Mouse (Mus musculus) midbrain, postnatal 0 days (tissue): Measurements from ENCODE around the gene Syt13. TPM values are rescaled to one million over a fixed set of nuclear protein-coding genes. Genes with fewer than 3 reads are reported as not detected.

Source experiments
- ATAC-seq: fragments of 200-750 bp; cut with Nextera tagmentation; 2 replicates; pipeline ENCODE4 v1.8.0; 2017; ENCODE audit warnings: moderate number of reproducible peaks, mild to moderate bottlenecking, moderate TSS enrichment, moderate library complexity; ENCODE audit not compliant: low FRiP score
- DNase-seq: peaks from one replicate; pipeline ENCODE4 v3.0.0-alpha.2; 2015; ENCODE audit warnings: low spot score
- H3K27ac ChIP-seq: fragments of 300-500 bp; sonication (generic); 2 replicates; pipeline ENCODE4 v1.5.1; 2014; ENCODE audit warnings: low read depth, mild to moderate bottlenecking, low read length, mixed read lengths
- H3K27me3 ChIP-seq: fragments of 300-500 bp; sonication (generic); 2 replicates; pipeline ENCODE4 v1.6.1; 2014; ENCODE audit warnings: low read length, control low read depth, mixed read lengths; ENCODE audit not compliant: insufficient read depth
- H3K36me3 ChIP-seq: fragments of 300-500 bp; sonication (generic); 2 replicates; pipeline ENCODE4 v1.6.1; 2014; ENCODE audit warnings: low read length, control low read depth, mixed read lengths; ENCODE audit not compliant: insufficient read depth
- H3K4me1 ChIP-seq: fragments of 300-500 bp; sonication (generic); 2 replicates; pipeline ENCODE4 v1.6.1; 2014; ENCODE audit warnings: mild to moderate bottlenecking, control low read depth, antibody characterized with exemption, low read length, mixed read lengths; ENCODE audit not compliant: insufficient read depth
- H3K4me2 ChIP-seq: fragments of 300-500 bp; sonication (generic); 2 replicates; pipeline ENCODE4 v1.6.1; 2014; ENCODE audit warnings: low read depth, mild to moderate bottlenecking, low read length, mixed read lengths; ENCODE audit not compliant: poor library complexity, severe bottlenecking
- H3K4me3 ChIP-seq: fragments of 300-500 bp; sonication (generic); 2 replicates; pipeline ENCODE4 v1.5.1; 2014; ENCODE audit warnings: low read depth, mild to moderate bottlenecking, low read length, moderate library complexity
- H3K9ac ChIP-seq: fragments of 300-500 bp; sonication (generic); replicated peaks from 2 replicates; pipeline ENCODE4 v1.6.1; 2014; ENCODE audit warnings: mild to moderate bottlenecking, low read length, moderate library complexity, mixed read lengths; ENCODE audit not compliant: poor library complexity, severe bottlenecking
- H3K9me3 ChIP-seq: fragments of 300-500 bp; sonication (generic); 2 replicates; pipeline ENCODE4 v1.6.1; 2016; ENCODE audit warnings: low read length, control low read depth
- CTCF ChIP-seq: IDR thresholded peaks from 2 replicates; pipeline ENCODE4 v1.5.1; 2016; ENCODE audit warnings: antibody characterized with exemption, mild to moderate bottlenecking
- WGBS: fragments of 180-500 bp; shearing (Covaris S2); extraction: QIAGEN DNeasy Blood & Tissue Kit; methylation state at CpG from one replicate; pipeline ENCODE4 v1.1.7; 2014; 5-methylcytosine and 5-hydroxymethylcytosine counted together
- polyA plus RNA-seq: library from polyadenylated mRNA; unstranded; fragments of >200 nt; fragmentation: Nextera tagmentation; extraction: Ambion mirVana; gene quantifications from 2 replicates; pipeline ENCODE4 v1.2.1, GENCODE M21; 2015
- total RNA-seq: library from RNA; depleted of rRNA; stranded (reverse); fragments of >200 nt; gene quantifications from 2 replicates; pipeline ENCODE4 v1.2.3, GENCODE M21; 2014

Syt13 gene
- total and polyA plus RNA-seq, 2 experiments from 2014 or later: 106 to 188 TPM

DNA sequence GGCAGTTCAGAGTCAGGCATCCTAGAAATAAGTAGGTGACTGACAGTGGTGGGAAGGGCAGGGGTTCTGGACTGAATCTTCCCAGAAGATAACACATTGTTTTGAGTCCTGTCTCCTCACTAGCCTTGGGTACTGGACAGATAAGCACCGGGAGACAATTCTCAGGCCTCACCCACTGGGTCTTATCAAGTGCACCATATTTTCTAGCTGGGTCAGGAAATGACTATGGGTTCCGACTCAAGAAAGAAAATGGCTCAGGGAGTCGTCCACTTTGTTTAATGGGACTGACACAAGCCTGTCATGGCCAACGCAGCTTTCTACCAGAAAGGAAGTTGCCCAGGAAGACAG lies 68.3 kb downstream of the Syt13 start:
- no peak overlapping the region for H3K4me2 ChIP-seq
- no peaks in the 10 kb centered on the region for H3K27me3 ChIP-seq
- no peaks in the 10 kb centered on the region for H3K9me3 ChIP-seq
- no peak overlapping the region for H3K9ac ChIP-seq
- TF ChIP-seq CTCF: no peak
- ATAC-seq (no peak), DNase-seq (no peak)
- peaks cover 30% of the 10 kb centered on the region for H3K36me3 ChIP-seq
- 84% methylated on average over 4 of the region's 4 CpGs for WGBS
- no peak overlapping the region for H3K4me3 ChIP-seq
- peaks cover under 1% of the 10 kb centered on the region; the same call in 1 of the 2 replicates for H3K4me1 ChIP-seq
- no peak overlapping the region for H3K27ac ChIP-seq

GRCm38 (mm10) chr2:92984321-92985108 lies 69.6 kb downstream of the Syt13 start:
- H3K4me3 ChIP-seq: no peak overlapping the region

GRCm38 (mm10) chr2:92985171-92985570 lies 70.3 kb downstream of the Syt13 start:
- ATAC-seq (no peak), DNase-seq (no peak)
- Histone ChIP-seq H3K4me3 (no peak overlapping the region), H3K27ac (no peak overlapping the region), H3K4me2 (no peak overlapping the region), H3K27me3 (no peaks in the 10 kb centered on the region), H3K36me3 (peaks cover 19% of the 10 kb centered on the region), H3K9me3 (no peaks in the 10 kb centered on the region), H3K4me1 (peaks cover 5% of the 10 kb centered on the region; the same call in 1 of the 2 replicates), H3K9ac (no peak overlapping the region)
- 88% methylated on average over 2 of the region's 2 CpGs for WGBS
- no peak for TF ChIP-seq CTCF

More at GRCm38 (mm10) chr2:92984321-92985108, 69.6 kb downstream of the Syt13 start:
- Histone ChIP-seq H3K4me1 (peaks cover 5% of the 10 kb centered on the region; the same call in 1 of the 2 replicates), H3K27me3 (no peaks in the 10 kb centered on the region), H3K9ac (no peak overlapping the region), H3K9me3 (no peaks in the 10 kb centered on the region), H3K4me2 (no peak overlapping the region), H3K27ac (no peak overlapping the region), H3K36me3 (peaks cover 23% of the 10 kb centered on the region)
- WGBS: 90% methylated on average over 7 of the region's 7 CpGs
- ATAC-seq (no peak), DNase-seq (no peak)
- TF ChIP-seq CTCF: no peak

DNA sequence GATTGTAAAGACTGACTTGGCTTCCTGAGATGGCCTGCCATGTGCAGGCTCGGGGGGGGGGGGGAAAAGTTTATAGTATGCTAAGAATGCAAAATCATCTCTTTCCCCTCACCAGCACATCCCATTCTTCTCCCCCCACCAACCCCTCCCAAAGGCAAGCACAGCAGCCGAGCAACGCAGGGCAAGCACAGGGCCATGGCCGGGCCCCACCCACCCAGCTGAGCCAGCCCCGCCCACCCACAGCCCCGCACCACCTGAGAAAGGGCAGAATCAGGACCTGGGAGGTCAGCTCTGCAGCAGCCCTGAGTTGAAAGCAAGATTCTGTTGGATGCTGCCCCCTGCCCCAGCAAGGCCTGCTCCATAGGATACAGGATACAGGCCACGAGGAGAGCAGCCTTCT lies 70.7 kb downstream of the Syt13 start:
- H3K27ac ChIP-seq: no peak overlapping the region
- peaks cover 5% of the 10 kb centered on the region; the same call in 1 of the 2 replicates for H3K4me1 ChIP-seq
- ATAC-seq (no peak), DNase-seq (no peak)
- H3K27me3 ChIP-seq: no peaks in the 10 kb centered on the region
- H3K4me3 ChIP-seq: no peak overlapping the region
- H3K9ac ChIP-seq: no peak overlapping the region
- no peaks in the 10 kb centered on the region for H3K9me3 ChIP-seq
- H3K4me2 ChIP-seq: no peak overlapping the region
- peaks cover 16% of the 10 kb centered on the region; the same call in 1 of the 2 replicates for H3K36me3 ChIP-seq
- no peak for TF ChIP-seq CTCF
- 63% methylated on average over 7 of the region's 7 CpGs for WGBS

GRCm38 (mm10) chr2:92987108-92987618 lies 72.3 kb downstream of the Syt13 start:
- TF ChIP-seq CTCF: peak; percentile 39
- Histone ChIP-seq H3K36me3 (peaks cover 24% of the 10 kb centered on the region), H3K4me2 (no peak overlapping the region), H3K27ac (no peak overlapping the region), H3K27me3 (no peaks in the 10 kb centered on the region), H3K4me3 (no peak overlapping the region), H3K4me1 (peaks cover 5% of the 10 kb centered on the region; the same call in 1 of the 2 replicates), H3K9ac (no peak overlapping the region), H3K9me3 (no peaks in the 10 kb centered on the region)
- WGBS: 84% methylated on average over 7 of the region's 7 CpGs
- DNase-seq: peak; percentile 12
- ATAC-seq: no peak
